Mouse (Mus musculus) megakaryocyte, adult 5-6 weeks (primary cell): Measurements from ENCODE around the gene Kcnh1. TPM values are rescaled to one million over a fixed set of nuclear protein-coding genes. Genes with fewer than 3 reads are reported as not detected.
A peak's percentile ranks its signal among the peaks of the same experiment; 100 is the strongest.

Source experiments
- ATAC-seq: 2 replicates; pipeline ENCODE4 v1.8.0; 2016; ENCODE audit warnings: mild to moderate bottlenecking, inconsistent platforms; ENCODE audit not compliant: poor library complexity, severe bottlenecking
- total RNA-seq, 2 experiments: library from RNA; stranded (forward) in 1 of 2; stranded (reverse) in 1 of 2; fragments of 153-499, 151-499 nt in 1 of 2; fragments of 221-1000, 200-1000 nt in 1 of 2; gene quantifications; 2 replicates each; pipeline versions ENCODE4 v1.2.3 to v1.2.4; 2015 to 2017

Gene Kcnh1
- total RNA-seq, 2 experiments from 2014 or later, result not detected

GRCm38 (mm10) chr1:192313571-192313972, 123.0 kb downstream of the Kcnh1 start:
- no peak for ATAC-seq

- no peak for ATAC-seq
These were observed 123.5 kb downstream of the Kcnh1 start for GRCm38 (mm10) chr1:192314044-192314443.

- ATAC-seq, result 0 out of 2 replicates have a peak, but pooled peaks have one; percentile 40
These were observed 125.0 kb downstream of the Kcnh1 start for GRCm38 (mm10) chr1:192315392-192316070.

GRCm38 (mm10) chr1:192324223-192324622, 133.6 kb downstream of the Kcnh1 start:
- ATAC-seq, result no peak

GRCm38 (mm10) chr1:192327052-192327451, 136.5 kb downstream of the Kcnh1 start:
- ATAC-seq, result no peak

- ATAC-seq, result no peak
These were observed 140.6 kb downstream of the Kcnh1 start for GRCm38 (mm10) chr1:192331207-192331606.

- no peak for ATAC-seq
These were observed 145.5 kb downstream of the Kcnh1 start for GRCm38 (mm10) chr1:192336029-192336428.

GRCm38 (mm10) chr1:192339361-192340077, 148.9 kb downstream of the Kcnh1 start:
- ATAC-seq, result no peak

- no peak for ATAC-seq
These were observed 151.2 kb downstream of the Kcnh1 start for GRCm38 (mm10) chr1:192341774-192342173.

- ATAC-seq, result no peak
These were observed 153.4 kb downstream of the Kcnh1 start for GRCm38 (mm10) chr1:192343996-192344395.

- no peak for ATAC-seq
These were observed 156.8 kb downstream of the Kcnh1 start for GRCm38 (mm10) chr1:192347327-192347726.

GRCm38 (mm10) chr1:192356231-192356630, 165.7 kb downstream of the Kcnh1 start:
- no peak for ATAC-seq

- no peak for ATAC-seq
These were observed 168.6 kb downstream of the Kcnh1 start for GRCm38 (mm10) chr1:192359212-192359611.

GRCm38 (mm10) chr1:192368336-192368735, 177.8 kb downstream of the Kcnh1 start:
- ATAC-seq, result no peak

- no peak for ATAC-seq
These were observed 181.5 kb downstream of the Kcnh1 start for GRCm38 (mm10) chr1:192371943-192372614.

- ATAC-seq, result no peak
These were observed 188.0 kb downstream of the Kcnh1 start for GRCm38 (mm10) chr1:192378546-192379075.

- no peak for ATAC-seq
These were observed 190.0 kb downstream of the Kcnh1 start for GRCm38 (mm10) chr1:192380596-192381041.

GRCm38 (mm10) chr1:192387624-192388023, 197.1 kb downstream of the Kcnh1 start:
- ATAC-seq, result no peak

GRCm38 (mm10) chr1:192391041-192391440, 200.5 kb downstream of the Kcnh1 start:
- no peak for ATAC-seq

GRCm38 (mm10) chr1:192392232-192392631, 201.7 kb downstream of the Kcnh1 start:
- ATAC-seq, result no peak
